Mouse (Mus musculus): Measurements from ENCODE around the gene Dnmbp. TPM values are rescaled to one million over a fixed set of nuclear protein-coding genes. Genes with fewer than 3 reads are reported as not detected.

Gene Dnmbp
- total RNA-seq, 2 experiments from 2014 or later, result 9.0 to 9.7 TPM

DNA sequence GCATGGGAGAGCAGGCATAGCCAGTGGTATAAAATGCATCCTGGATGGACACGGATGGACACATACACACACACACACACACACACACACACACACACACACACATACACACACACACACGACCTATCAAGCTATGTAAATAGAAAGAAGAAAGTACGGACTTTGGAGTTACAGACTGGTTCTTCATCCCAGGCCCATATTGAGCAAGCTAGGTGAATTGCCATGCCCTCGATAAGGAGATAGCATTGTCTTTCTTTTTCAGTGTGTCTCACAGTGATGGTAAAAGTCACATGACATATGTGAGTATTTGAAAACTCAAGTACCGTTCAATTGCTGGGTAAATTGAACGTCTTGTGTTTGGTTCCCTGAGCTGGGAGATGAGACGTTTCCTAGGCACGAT, 113.1 kb downstream of the Dnmbp start:
- intact Hi-C loops (cut with DNase I), result no loop called here
- no peak for DNase-seq

DNA sequence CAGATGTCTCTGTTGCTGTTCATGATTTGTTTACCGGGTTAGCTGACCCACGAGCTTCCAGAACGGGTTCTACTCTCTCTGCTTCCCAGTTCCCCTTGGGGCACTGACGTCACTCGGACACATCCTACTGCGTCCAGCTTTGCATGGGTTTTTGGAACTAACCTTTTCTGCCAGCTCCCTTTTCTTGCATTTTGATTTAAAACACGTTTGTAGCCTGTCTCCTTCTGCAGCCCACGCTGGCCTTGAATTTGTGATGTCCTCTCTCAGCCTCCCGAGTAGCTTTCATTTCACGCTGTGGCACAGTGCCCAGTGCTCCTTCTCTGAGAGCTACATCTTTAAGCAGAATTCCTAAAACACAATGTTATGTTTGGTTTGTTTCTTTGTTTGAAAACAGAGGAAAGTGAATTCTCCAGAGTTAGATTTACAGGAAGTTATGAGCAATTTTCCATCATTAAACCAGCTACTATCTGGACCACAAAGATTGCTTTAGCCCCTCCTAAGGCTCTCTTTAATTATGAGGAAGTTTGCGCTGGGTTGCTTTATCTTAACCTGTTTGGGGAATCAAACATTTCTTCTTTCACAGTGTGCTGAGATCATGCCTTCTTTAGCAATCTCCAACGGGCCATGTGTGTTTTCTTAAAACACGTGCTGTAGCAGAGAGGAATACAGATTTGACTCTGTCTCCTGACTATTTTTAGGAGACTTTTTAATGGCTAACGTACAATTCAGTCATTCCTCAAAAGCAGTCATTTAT, 124.2 kb downstream of the Dnmbp start:
- DNase-seq, result peak; percentile 13 to 14

DNA sequence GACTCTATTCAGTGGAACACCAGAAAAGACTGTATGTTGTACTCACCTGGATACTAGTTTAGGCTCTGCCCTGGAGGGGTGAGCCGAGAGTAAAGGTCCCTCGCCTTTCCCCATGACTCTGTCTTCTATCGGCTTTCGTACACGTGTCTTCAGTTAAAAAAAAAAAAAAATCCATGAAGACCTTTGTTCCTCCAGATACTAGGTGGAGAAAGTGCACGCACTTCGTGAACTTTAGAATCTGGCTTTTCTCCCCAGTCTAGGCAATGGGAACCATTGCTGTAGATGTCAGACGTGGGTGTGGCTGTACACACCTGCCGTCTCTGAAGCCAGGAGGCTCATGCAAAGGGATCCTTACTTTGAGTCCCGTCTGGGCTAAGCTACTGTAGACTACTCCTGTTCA, 126.7 kb downstream of the Dnmbp start:
- intact Hi-C loops (cut with DNase I), result no loop called here
- DNase-seq, result no peak

More for the DNA sequence above, 124.2 kb downstream of the Dnmbp start:
- intact Hi-C loops (cut with DNase I), result no loop called here

DNA sequence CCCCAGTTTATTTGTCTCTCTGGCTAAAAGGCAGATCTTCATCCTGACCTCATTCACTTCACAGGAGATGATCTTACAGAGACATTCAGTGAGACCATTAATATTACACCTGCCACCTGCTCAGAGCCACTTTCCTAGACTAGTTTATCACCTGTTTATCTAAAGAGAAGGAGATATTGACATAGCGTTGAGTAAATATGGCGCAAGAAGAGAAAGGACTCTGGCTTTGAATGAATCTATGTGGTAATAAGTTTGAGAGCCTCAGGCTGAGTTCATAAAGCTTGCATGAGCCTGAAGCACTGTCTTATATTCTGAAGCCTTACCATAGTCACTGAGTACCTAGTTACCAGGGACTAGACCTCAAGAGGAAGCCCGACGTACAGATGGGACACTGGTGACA, 128.6 kb downstream of the Dnmbp start:
- DNase-seq, result no peak
- intact Hi-C loops (cut with DNase I), result no loop called here

DNA sequence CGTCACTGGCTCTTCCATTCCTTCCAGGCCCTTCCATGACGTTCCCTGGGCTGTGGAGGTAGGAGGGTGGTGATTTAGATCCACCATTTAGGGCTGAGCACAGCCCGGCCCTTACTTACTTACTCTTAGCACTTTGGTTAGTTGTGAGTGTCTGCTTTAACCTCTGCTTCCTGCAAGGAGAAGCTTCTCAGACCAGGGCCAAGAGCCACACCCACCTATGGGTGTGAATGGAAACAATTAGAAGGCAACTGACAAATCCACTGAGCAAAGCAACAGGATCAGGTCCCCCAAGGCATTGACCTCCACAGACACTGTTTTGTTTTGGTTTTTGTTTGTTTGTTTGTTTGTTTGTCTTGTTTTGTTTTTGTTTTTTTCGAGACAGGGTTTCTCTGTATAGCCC, 130.7 kb downstream of the Dnmbp start:
- intact Hi-C loops (cut with DNase I), result no loop called here
- DNase-seq, result no peak

DNA sequence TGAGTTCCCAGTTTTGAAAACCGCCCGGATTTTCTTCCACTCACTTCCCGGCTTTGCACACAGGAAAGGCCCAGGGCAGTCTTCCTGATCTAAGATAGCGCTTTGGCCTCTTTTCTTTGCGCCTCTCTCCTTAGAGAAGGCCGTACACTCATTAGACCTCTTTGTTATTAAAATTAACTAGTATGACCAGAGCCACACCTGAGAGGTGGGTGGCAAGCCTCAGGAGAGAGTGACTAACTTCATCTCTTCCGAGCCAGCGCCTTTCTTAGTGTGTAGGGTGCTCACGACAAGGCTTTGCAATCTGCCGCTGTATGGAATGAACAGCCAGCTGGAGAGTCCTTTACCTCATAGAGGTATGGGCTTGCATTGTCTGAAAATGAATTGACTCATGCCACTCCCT, 136.1 kb downstream of the Dnmbp start:
- DNase-seq, result no peak
- intact Hi-C loops (cut with DNase I), result no loop called here

DNA sequence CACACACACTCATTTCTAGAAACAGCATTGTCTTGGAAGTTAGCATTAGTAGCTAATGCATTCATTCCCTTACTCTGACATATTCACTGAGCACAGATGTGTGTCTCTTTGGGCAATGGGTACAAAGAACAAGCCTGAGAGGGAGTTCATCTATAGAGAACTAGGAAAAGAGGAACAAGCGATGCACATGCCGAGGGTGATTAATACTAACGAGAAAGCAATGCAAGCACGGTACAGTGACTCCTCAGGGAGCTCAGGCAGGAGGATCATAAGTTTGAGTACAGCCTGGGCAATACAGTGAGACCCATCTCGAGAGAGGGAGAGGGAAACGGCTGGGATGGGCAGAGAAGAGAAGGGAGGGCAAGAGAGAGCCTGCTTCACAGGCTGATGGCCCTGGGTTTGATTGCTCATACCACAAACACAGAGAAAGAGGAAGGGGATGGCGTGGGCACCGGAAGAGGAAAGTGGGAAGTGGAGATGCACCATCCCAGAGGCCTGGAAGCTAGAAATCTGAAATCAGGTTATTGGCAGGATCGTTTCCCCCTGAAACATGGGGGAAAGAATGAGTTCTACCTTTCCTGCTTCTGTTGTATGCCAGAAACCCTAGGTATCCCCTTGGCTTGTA, 138.5 kb downstream of the Dnmbp start:
- peak in 1 of 2 experiments; percentile 3 for DNase-seq
- intact Hi-C loops (cut with DNase I), result no loop called here

DNA sequence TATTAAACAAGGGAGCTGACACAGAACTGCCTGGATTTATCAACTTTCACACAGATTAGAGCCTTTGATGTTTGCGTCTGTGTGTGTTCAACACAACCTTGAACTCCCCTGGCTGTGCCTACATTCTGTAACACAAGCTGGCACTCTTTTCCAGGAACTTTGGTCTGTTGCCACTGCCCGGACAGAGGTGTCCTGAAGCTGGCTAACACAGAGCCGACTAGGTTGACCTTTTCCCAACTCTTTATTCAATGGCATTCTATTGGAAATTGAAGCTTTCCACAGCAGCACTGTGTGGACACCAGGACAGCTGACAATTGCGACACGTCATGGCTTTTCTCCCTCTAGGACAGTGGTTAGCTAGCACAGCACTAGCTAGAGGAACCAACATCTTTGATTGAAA, 142.8 kb downstream of the Dnmbp start:
- intact Hi-C loops (cut with DNase I), result no loop called here
- no peak for DNase-seq

Other genes with a start within 250 kb of the Dnmbp start
- 10 to 100 TPM; 15.1 to 16.3 TPM for gene Cutc, start 187.2 kb downstream of the Dnmbp start, total RNA-seq (2021)
- gene Cox15, start 187.2 kb downstream of the Dnmbp start, total RNA-seq (2021), result 10 to 100 TPM; 31.9 to 34.3 TPM
- not detected for gene Abcc2, start 158.0 kb downstream of the Dnmbp start, total RNA-seq (2021)
- under 1 TPM in 1 of 2 experiments, not detected in 1; 0.19 TPM for gene Cpn1, start 46.4 kb upstream of the Dnmbp start, total RNA-seq (2021)
- gene Cyp2c23, start 89.0 kb upstream of the Dnmbp start, total RNA-seq (2021), result under 1 TPM in 1 of 2 experiments, not detected in 1; 0.14 TPM
- 1 to 10 TPM; 7.3 to 7.9 TPM for gene Erlin1, start 129.6 kb upstream of the Dnmbp start, total RNA-seq (2021)
- gene Chuk, start 167.3 kb upstream of the Dnmbp start, total RNA-seq (2021), result 10 to 100 TPM; 25.8 to 29.0 TPM
- 1 to 10 TPM; 8.3 to 8.9 TPM for gene Cwf19l1, start 195.7 kb upstream of the Dnmbp start, total RNA-seq (2021)
- 10 to 100 TPM; 16.4 to 18.2 TPM for gene Bloc1s2, start 206.3 kb upstream of the Dnmbp start, total RNA-seq (2021)